Mouse (Mus musculus): ENCODE measurements at regions not wholly inside any gene's neighbourhood (a gene's known extent, or its start where the extent isn't known, plus 50 kb on each side); places are given as distances from the start of the nearest gene placed in this dataset.

- DNase-seq, result no peak
Observed at GRCm38 (mm10) chr1:92776353-92776752, 55.1 kb upstream of the Gpc1 start.

GRCm38 (mm10) chr1:92775908-92776307 lies 55.5 kb upstream of the Gpc1 start:
- no peak for DNase-seq

GRCm38 (mm10) chr1:92774743-92775692 lies 56.4 kb upstream of the Gpc1 start:
- no peak for DNase-seq

DNA sequence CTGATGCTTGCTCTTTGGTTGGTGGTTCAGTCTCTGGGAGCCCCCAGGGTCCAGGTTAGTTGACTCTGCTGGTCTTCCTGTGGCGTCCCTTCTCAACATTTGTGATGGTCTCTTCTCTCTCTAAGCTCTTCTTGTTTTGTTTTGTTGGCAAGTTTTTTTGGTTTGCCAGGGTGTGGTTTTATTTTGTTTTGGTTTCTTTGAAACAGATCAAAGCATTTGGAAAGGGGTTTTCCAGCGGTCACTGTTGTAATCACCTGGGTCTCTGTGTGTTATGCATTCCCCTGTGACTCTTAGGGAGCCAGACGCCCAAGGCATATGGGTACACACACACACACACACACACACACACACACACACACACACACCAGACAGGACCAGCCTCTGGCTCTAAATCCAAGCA lies 57.4 kb upstream of the Gpc1 start:
- no peak for DNase-seq

GRCm38 (mm10) chr1:92772784-92773113 lies 58.7 kb upstream of the Gpc1 start:
- no peak for DNase-seq

- no peak for DNase-seq
Observed at GRCm38 (mm10) chr1:92772101-92772783, 59.2 kb upstream of the Gpc1 start.

GRCm38 (mm10) chr1:92769696-92770095 lies 61.7 kb upstream of the Gpc1 start:
- DNase-seq, result no peak

DNA sequence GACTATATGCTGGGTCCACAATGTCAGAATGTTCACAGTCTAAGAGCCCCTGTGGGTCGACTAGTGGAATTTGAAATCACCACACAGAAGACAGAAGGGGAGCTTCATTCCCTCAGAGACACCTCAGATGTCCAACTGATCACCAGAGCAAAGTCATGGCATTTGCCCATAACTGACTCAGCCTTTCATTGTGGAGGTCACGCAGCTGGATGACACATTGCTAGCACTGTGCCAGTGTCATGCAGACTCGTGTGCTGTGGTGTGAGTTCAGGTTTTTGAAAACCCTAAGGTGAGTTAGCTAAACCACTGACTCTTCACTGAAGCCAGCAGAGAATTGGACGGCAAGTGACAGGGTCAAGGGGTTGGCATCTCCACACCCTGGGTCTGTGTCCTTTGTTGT lies 62.3 kb upstream of the Gpc1 start:
- no peak for DNase-seq

DNA sequence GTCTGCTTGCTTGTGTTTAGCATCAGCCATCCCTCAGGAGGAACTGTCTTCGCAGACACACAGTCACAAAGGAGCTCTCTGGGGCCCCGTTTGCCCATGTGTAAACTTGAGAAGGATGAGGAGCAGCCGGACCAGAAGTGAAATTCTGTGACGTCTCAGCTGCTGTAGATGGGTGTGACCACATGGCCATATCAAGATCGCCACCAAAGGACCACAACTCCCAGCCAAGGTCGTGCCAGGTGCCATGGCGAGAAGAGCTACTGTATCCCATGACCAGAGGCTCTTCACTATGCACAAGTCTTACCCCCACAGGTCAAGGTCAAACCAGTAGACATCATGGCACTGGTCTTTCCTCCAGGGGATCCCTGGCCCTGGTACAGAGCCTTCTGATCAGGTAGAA lies 64.9 kb upstream of the Gpc1 start:
- DNase-seq, result no peak

DNA sequence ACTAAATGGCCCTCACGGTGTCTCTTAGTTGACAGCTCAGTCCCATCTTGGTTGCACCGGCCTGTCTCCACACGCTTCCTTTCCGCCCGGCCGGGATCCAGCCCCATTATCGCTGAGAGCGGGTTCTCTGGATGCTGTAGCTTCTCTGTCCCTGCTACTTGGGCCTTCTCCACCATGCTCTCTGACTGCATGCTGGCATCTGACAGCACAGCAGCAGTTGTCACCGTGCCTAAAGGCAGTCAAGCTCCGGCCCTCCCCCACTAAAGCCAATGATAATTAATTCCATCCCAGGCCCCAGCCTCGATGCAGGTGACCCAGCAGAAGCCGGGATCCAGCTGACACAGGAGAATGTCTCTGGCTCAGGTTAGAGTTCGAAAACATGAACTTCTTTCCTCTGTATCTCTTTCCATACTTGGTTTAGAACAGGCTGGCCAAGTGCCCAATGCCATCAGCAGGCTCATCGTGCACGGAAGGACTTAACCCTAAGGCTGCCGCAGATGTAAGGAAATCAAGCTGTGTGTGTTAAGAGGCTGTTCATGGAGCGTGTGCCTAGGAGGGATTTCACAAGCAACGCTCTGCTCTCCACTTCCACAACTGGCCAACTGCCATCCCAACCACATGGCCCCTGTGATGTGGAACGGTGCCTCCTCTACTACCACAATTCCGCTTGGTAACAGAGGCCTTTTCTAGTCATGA lies 76.5 kb upstream of the Gpc1 start:
- DNase-seq, result no peak

DNA sequence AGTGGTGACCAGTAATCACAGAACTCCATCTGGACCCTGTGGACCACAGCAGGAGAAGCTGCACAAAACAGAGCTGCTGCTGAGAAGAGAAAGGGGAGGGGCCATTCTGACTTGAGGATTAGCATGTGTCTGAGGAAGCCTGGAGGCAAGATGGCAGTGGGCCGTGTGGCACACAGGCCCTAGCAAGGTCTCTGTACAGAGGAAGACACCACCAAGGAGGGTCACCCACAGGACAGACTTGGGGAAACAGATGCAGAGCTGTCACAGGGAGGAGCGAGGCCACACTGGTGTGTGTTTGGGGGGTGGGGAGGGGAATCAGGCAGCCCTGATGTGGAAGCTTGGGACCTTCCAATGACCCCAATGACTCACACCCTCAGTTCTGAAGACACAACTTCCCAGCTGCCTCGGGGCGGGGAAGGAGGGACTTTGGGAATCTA lies 79.7 kb upstream of the Gpc1 start:
- no peak for DNase-seq

DNA sequence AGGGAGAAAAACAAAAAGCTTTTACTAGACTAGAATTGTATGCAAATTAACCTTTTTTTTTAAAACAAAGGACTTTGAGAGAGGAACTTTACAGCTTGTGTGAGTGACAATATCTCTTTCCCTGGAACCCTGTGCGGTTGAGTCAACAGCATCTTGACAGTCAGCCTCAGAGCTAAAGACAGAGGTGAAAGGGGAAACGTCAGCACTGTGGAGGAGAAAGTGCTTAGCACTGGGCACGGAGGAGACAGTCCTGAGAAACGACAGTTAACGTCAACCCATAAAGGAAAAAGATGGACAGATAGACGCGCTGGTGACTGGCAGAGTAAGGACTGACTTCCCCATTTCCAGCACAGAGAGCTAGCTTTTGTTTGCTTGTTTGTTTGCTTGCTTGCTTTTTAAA lies 82.0 kb upstream of the Gpc1 start:
- DNase-seq, result no peak

DNA sequence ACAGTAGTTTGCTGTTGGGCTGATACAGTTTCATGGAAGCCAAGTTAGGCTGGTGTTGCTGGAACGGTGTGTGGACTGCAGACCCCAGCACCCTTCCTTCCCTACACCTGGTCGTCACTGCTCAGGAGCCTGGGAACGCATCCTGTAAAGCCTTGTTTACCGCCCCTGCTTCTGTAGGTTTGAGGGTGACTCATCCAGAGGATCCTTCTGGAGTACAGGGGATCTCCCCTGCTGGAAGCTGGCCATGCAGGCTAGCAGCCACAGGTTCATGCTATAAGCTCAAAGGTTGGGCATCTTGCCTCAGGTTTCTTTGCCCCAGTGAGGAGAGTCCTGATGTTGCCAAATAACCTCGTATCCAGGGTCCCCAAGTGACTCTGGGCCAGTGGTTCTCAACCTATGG lies 86.2 kb upstream of the Gpc1 start:
- no peak for DNase-seq

DNA sequence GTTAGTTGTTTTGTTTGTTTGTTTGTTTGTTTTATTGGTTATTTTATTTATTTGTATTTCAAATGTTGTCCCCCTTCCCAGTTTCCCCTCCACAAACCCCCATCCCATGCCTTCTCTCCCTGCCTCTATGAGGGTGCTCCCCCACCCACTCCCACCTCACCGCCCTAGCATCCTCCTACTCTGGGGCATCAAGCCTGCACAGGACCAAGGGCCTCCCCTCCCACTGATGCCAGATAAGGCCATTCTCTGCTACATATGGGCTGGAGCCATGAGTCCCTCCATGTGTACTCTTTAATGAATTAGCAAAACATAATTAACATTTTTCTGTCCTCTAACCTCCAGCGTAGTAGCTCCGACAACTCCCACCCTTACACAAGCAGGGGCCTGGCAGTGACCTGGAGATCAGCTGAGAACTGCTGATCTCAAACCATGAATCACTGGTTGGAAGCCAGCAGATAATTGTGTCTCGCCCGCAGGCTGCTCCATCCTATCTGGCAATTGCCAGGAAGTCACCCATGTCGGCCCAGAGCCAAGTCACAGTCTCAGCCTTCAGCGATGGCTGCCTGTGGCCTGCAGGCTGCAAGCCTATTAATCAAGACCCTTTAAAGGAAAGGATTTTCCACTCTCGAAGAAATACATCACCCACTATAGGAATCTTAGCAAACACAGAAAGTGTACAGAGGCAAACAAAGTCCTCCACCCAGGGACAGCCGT lies 86.8 kb upstream of the Gpc1 start:
- no peak for DNase-seq

- no peak for DNase-seq
Observed at GRCm38 (mm10) chr1:92742881-92743621, 88.4 kb upstream of the Gpc1 start.

- peak; percentile 1 for DNase-seq
Observed at GRCm38 (mm10) chr1:92742300-92742699, 89.1 kb upstream of the Gpc1 start.

DNA sequence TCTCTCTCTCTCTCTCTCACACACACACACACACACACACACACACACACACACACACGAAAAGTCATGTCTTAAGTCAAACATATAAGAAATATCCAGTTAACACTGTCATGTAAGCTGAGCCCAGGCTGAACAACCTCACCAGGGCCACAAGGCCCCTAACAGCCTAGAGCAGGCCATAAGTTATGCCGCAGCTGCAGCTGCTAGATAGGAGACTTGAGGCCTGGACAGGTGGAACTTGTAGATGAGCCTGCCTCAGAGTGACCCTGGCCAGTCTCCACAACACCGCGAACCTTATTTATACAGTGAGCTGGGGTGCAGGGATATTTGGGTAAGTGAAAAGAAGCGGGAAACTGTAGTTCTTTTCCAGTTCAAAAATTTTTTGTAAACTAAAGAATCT lies 90.4 kb upstream of the Gpc1 start:
- DNase-seq, result no peak

DNA sequence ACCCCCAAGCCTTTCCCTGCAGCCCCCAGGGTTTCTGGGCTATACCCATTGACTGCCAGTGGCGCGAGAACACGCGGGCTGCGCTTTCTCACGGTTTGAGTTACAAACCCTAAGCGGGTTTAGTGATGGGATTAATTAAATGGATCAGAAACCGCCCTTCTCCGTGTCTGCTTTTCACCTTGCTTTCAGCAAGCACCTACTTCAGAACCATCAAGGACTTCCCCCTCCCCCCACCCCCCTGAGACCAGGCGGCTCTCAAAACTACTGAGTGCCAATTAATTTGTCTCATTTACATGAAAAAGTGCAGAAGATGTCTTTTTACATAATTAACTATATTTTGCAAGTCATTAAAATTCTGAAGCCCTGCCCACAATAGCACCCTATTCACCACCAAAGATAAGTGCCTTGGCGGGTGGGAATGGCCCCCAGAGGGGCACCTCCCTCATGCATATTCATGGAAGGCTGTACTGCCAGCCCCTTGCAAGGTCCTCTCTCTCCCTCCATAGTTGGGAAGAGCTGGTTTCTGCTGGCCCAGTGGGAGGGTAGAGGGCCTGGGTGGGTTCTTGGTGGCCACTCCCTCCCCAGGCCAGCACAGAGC lies 89.1 kb upstream of the Otos start:
- no peak for DNase-seq

GRCm38 (mm10) chr1:92736411-92736810 lies 87.8 kb upstream of the Otos start:
- DNase-seq, result no peak

DNA sequence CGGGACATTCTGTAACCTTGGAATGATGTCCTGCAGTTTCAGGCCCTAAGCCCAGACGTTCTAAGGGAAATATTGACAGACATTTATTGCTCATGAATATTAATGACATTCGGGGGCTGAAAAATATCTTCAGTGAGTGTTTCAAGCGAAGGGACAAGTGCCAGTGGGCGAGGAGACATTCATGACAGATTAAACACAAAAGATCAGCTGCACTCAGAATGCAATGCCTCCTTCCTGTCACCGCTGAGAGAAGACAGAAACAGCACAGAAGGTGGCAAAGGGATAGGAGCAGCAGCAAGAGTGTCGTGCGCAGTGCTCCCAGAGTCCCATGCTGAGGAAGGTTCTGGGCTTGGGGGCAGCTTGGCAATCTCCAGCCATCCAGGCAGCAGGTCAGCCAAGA lies 85.1 kb upstream of the Otos start:
- no peak for DNase-seq

- DNase-seq, result no peak
Observed at GRCm38 (mm10) chr1:92731353-92732282, 83.0 kb upstream of the Otos start.
